Mouse (Mus musculus): ENCODE data around the gene Zcchc4. TPM values are rescaled to one million over a fixed set of nuclear protein-coding genes. Genes with fewer than 3 reads are reported as not detected.

The Zcchc4 gene
- polyA plus RNA-seq (2012; rRNA removed) = 3.3 and 3.8 TPM in 2 replicates

DNA sequence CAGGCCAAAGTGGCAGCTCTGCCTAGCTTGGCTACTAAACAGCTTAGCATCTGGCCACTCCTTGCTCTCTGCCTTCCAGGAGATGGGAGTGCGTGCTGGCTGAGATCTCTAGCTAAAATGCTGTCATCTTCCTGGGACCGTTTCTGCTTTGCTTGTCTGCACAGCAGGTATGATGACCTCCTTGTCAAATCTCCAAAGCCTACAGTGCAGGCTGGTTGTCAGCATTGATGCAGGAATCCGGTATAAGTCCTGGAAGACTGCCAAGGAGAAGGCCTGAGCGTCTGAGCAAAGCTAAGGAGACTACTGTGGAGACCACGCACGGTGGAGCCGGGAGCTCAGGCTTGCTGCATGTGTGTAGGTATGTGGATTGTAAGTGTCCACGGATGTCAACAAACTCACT lies at the start of gene Zcchc4:
TSS of gene Zcchc4 (plus strand) at position 173 of the 400 bp plus-strand sequence.

DNA sequence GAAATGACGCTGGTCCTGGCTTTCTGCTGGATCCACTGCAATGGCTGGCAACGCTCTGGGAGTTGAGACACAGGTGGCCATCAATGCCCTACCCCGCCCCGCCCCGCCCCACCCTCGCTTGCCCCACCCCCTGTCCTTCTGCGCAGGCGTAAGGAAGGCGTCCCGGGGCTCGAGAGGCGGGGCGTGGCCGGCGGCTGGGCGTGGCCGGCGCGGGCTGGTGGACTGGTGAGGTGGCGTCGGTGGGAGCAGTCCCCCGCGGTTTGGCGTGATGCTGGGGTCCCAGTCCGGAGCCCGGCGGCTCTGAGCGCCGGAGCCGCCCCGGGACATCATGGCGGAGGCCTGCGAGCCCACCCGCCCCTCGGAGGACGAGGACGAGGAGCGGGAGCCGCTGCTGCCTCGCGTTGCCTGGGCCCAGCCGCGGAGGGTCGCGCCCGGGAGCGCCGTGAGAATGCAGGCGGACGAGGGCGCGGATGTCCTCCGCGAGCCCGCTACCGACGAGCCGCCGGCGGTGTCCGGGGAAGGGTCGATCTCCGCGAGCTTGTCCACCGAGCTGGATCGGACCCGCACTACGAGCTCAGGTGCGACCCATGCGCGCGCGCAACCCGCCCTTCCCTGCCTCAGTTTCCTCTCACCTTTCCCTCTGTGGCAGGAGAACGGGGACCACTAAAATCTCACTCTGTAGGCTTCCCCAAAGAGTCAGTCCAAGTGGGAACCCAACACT lies 33.7 kb upstream of the Zcchc4 start, which contains the start of gene Pi4k2b:
TSS of gene Pi4k2b (plus strand) at position 184 of the 721 bp plus-strand sequence.

DNA sequence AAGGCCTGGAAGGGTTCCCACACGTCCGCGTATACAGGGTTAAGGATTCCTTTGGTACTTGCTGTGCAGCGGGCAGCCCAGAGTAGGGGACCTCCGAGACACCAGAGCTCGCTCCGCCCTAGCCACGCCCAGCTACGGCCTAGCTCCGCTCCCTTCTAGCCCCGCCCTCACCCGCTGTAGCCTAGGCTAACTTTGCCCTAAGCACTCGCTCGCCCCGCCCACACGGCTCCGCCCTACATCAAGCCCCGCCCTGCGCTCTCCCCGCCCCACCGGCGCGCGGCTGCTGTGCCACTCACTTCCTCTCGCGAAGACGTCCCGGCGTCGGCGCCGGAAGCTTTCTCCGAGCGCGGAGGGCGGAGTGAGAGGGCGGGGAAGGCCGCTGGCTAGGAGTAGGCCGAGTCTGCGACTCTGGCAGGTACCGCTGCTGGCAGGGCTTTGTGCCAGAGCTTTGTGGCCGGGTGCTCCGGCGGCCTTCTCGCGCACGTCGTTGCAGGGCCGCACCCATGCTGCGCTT lies 58.6 kb downstream of the Zcchc4 start, which contains the start of gene Anapc4:
TSS of gene Anapc4 (plus strand) at position 252 of the 514 bp plus-strand sequence.

Other genes starting within 250 kb of the Zcchc4 start
- 0.71 and 0.82 TPM in 2 replicates for gene Lgi2, start 208.9 kb upstream of the Zcchc4 start, polyA plus RNA-seq (2012; rRNA removed)
- gene Sepsecs, start 105.7 kb upstream of the Zcchc4 start, polyA plus RNA-seq (2012; rRNA removed) = 4.4 and 4.8 TPM in 2 replicates
- 60.9 and 77.6 TPM in 2 replicates for gene Pi4k2b, start 33.8 kb upstream of the Zcchc4 start, polyA plus RNA-seq (2012; rRNA removed)
- 8.2 and 8.5 TPM in 2 replicates for gene Anapc4, start 58.6 kb downstream of the Zcchc4 start, polyA plus RNA-seq (2012; rRNA removed)